Mouse (Mus musculus) liver, embryonic 14.5 days (tissue): ENCODE data around the gene Atxn7l1. TPM values are rescaled to one million over a fixed set of nuclear protein-coding genes. Genes with fewer than 3 reads are reported as not detected.

Experiments used
- ATAC-seq: fragments of 200-750 bp; cut with Nextera tagmentation; 2 replicates; pipeline ENCODE4 v1.8.0; 2017; ENCODE audit warnings: moderate number of reproducible peaks, mild to moderate bottlenecking, moderate library complexity; ENCODE audit not compliant: insufficient read depth
- DNase-seq, 3 experiments: peaks; one replicate each; pipeline ENCODE4 v3.0.0-alpha.2; 2012 to 2013; ENCODE audit warnings: low read depth in 3 of 3, low spot score in 3 of 3
- H3K27ac ChIP-seq: fragments of 300-500 bp; sonication (generic); 2 replicates; pipeline ENCODE4 v1.5.1; 2014; ENCODE audit warnings: moderate library complexity, mild to moderate bottlenecking, control low read depth, inconsistent platforms
- H3K27me3 ChIP-seq: fragments of 300-500 bp; sonication (generic); 2 replicates; pipeline ENCODE4 v1.6.1; 2014; ENCODE audit warnings: mild to moderate bottlenecking, low read length, moderate library complexity; ENCODE audit not compliant: control insufficient read depth, insufficient read depth
- H3K36me3 ChIP-seq: fragments of 300-500 bp; sonication (generic); replicated peaks from 2 replicates; pipeline ENCODE4 v1.6.1; 2014; ENCODE audit warnings: low read depth; ENCODE audit not compliant: control insufficient read depth, insufficient read depth
- H3K4me1 ChIP-seq, 2 experiments: fragments of 200-500 bp in 1 of 2; fragments of 300-500 bp in 1 of 2; sonication (generic) in 1 of 2; replicated peaks; 2 replicates each; pipeline ENCODE4 v1.6.1; 2012 to 2014; ENCODE audit warnings: antibody characterized with exemption in 1 of 2, inconsistent platforms in 1 of 2, low read length in 1 of 2; ENCODE audit not compliant: control insufficient read depth in 2 of 2, insufficient read depth in 2 of 2
- H3K4me2 ChIP-seq: fragments of 300-500 bp; sonication (generic); 2 replicates; pipeline ENCODE4 v1.6.1; 2014; ENCODE audit warnings: low read depth, mild to moderate bottlenecking, control low read depth, moderate library complexity
- H3K4me3 ChIP-seq, 2 experiments: fragments of 200-500 bp in 1 of 2; fragments of 300-500 bp in 1 of 2; sonication (generic) in 1 of 2; 2 replicates each; pipeline ENCODE4 v1.5.1; 2012 to 2014; ENCODE audit warnings: low read depth in 2 of 2, low read length in 2 of 2, mild to moderate bottlenecking in 2 of 2, control low read depth in 1 of 2, inconsistent platforms in 1 of 2, moderate library complexity in 1 of 2; ENCODE audit not compliant: insufficient read depth in 1 of 2
- H3K9ac ChIP-seq: fragments of 300-500 bp; sonication (generic); replicated peaks from 2 replicates; pipeline ENCODE4 v1.6.1; 2014; ENCODE audit warnings: mild to moderate bottlenecking, control low read depth, moderate library complexity
- H3K9me3 ChIP-seq: fragments of 300-500 bp; sonication (generic); 2 replicates; pipeline ENCODE4 v1.6.1; 2016; ENCODE audit warnings: low read length, mixed read lengths; ENCODE audit not compliant: control insufficient read depth
- CTCF ChIP-seq: IDR thresholded peaks from 2 replicates; pipeline ENCODE4 v1.5.1; 2016; ENCODE audit warnings: antibody characterized with exemption, low read depth, control low read depth
- EP300 ChIP-seq: IDR thresholded peaks from 2 replicates; pipeline ENCODE4 v1.6.1; 2016; ENCODE audit warnings: antibody characterized with exemption, low read depth
- WGBS: fragments of 180-500 bp; shearing (Covaris S2); extraction: QIAGEN DNeasy Blood & Tissue Kit; methylation state at CpG from one replicate; pipeline ENCODE4 v1.1.7; 2014; ENCODE audit not compliant: insufficient replicate concordance; 5-methylcytosine and 5-hydroxymethylcytosine counted together
- polyA plus RNA-seq, 2 experiments: library from polyadenylated mRNA; depleted of rRNA in 1 of 2; stranded (reverse) in 1 of 2; unstranded in 1 of 2; fragments of >200 nt; fragmentation: Nextera tagmentation in 1 of 2; extraction: Ambion mirVana in 1 of 2; gene quantifications; 2 replicates each; pipeline versions ENCODE4 v1.2.1 to v1.2.3; 2012 to 2014

The Atxn7l1 gene
- polyA plus RNA-seq, 2 experiments = 13.3 to 13.9 TPM

GRCm38 (mm10) chr12:33201068-33201467, 53.6 kb downstream of the Atxn7l1 start:
- whole genome bisulfite sequencing = 78% methylated on average over 6 of the region's 6 CpGs
- H3K36me3 ChIP-seq = no peaks in the 10 kb centered on the region
- H3K9ac ChIP-seq = no peak overlapping the region
- no peak overlapping the region for H3K4me3 ChIP-seq
- H3K4me1 ChIP-seq = no peaks in the 10 kb centered on the region
- peak; percentile 26; the same call in 1 of the 2 replicates for ATAC-seq
- no peak overlapping the region for H3K4me2 ChIP-seq
- H3K9me3 ChIP-seq = no peaks in the 10 kb centered on the region
- no peak for DNase-seq
- no peaks in the 10 kb centered on the region for H3K27me3 ChIP-seq
- TF ChIP-seq CTCF (no peak), EP300 (no peak)
- no peak overlapping the region for H3K27ac ChIP-seq

GRCm38 (mm10) chr12:33201491-33202210, 54.2 kb downstream of the Atxn7l1 start:
- DNase-seq (no peak), ATAC-seq (no peak)
- Histone ChIP-seq H3K36me3 (no peaks in the 10 kb centered on the region), H3K9ac (no peak overlapping the region), H3K27ac (no peak overlapping the region), H3K4me1 (no peaks in the 10 kb centered on the region), H3K9me3 (no peaks in the 10 kb centered on the region), H3K4me3 (no peak overlapping the region), H3K27me3 (no peaks in the 10 kb centered on the region), H3K4me2 (no peak overlapping the region)
- 66% methylated on average over 7 of the region's 7 CpGs for WGBS
- TF ChIP-seq CTCF (no peak), EP300 (no peak)

GRCm38 (mm10) chr12:33205255-33205654, 57.8 kb downstream of the Atxn7l1 start:
- DNase-seq (no peak), ATAC-seq (no peak)
- Histone ChIP-seq H3K36me3 (no peaks in the 10 kb centered on the region), H3K4me3 (no peak overlapping the region), H3K27ac (no peak overlapping the region), H3K9ac (no peak overlapping the region), H3K27me3 (no peaks in the 10 kb centered on the region), H3K9me3 (no peaks in the 10 kb centered on the region), H3K4me2 (no peak overlapping the region), H3K4me1 (0 out of 4 replicates have a peak, but pooled peaks cover 0 to under 1% of the 10 kb centered on the region in 2 experiments)
- no peak for TF ChIP-seq CTCF
- no peak for TF ChIP-seq EP300
- 80% methylated on average over 4 of the region's 4 CpGs for WGBS

- H3K9ac ChIP-seq = no peak overlapping the region
- no peaks in the 10 kb centered on the region for H3K36me3 ChIP-seq
- peaks cover 0 to 3% of the 10 kb centered on the region in 2 experiments; a peak in 1 of 4 replicates for H3K4me1 ChIP-seq
- no peak overlapping the region for H3K4me3 ChIP-seq
- ATAC-seq = no peak
- H3K27me3 ChIP-seq = no peaks in the 10 kb centered on the region
- H3K4me2 ChIP-seq = no peak overlapping the region
- TF ChIP-seq CTCF = no peak
- no peak for TF ChIP-seq EP300
- DNase-seq = no peak
- 84% methylated on average over 6 of the region's 6 CpGs for WGBS
- no peaks in the 10 kb centered on the region for H3K9me3 ChIP-seq
- H3K27ac ChIP-seq = no peak overlapping the region
These were observed 58.8 kb downstream of the Atxn7l1 start for GRCm38 (mm10) chr12:33206300-33206699.

- 38% methylated on average over 4 of the region's 4 CpGs for WGBS
- TF ChIP-seq EP300 (no peak), CTCF (no peak)
- Histone ChIP-seq H3K9me3 (no peaks in the 10 kb centered on the region), H3K4me1 (peaks cover 0 to 3% of the 10 kb centered on the region in 2 experiments; a peak in 2 of 4 replicates), H3K36me3 (no peaks in the 10 kb centered on the region), H3K9ac (no peak overlapping the region), H3K4me2 (no peak overlapping the region), H3K27me3 (no peaks in the 10 kb centered on the region), H3K4me3 (no peak overlapping the region), H3K27ac (no peak overlapping the region)
- DNase-seq (no peak), ATAC-seq (no peak)
These were observed 63.4 kb downstream of the Atxn7l1 start for GRCm38 (mm10) chr12:33210856-33211255.
